Mouse (Mus musculus): ENCODE data around the gene Fnbp4.

DNA sequence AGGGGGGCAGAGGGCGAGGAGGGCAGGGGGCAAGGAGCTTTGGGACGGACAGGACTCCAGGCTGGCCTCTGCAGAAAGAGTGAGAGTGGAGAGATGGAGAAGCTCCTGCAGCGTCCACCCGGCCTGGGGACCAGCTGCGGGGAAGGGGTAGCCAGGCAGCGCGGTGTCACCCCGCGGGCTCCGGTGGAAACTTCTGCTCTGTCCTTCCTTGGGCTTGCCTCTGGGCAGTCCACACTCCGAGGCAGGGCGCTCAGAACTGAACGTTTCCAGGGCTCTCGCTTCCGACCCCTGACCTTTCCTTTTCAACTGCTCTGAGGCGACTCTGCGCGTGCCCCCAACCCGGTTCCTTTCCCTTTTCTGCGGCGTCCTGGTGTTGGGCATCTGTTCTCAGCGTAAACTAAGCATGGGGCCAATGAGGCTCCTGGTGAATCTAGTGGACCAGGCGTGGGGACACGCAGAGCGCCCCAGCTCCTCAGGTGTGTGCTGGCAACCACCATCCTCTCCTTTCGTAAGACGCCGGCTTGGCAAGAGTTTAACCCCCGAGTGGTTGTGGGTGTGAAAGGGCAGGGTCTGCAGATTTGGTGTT lies 37.8 kb downstream of the Fnbp4 start:
- TF ChIP-seq ZNF384 (IDR thresholded peaks at IDR 0.05; ENCODE audit: low read depth, low read length): no peak
- no peak for TF ChIP-seq HCFC1 (IDR thresholded peaks at IDR 0.05; ENCODE audit: borderline replicate concordance, insufficient read depth, low read length)
- TF ChIP-seq CHD2 (IDR thresholded peaks at IDR 0.05; ENCODE audit: low read depth, low read length): no peak

Data from ES-E14 (cell line).